Mouse (Mus musculus) left cerebral cortex, adult 2 months (tissue): ENCODE results near the gene 2810459M11Rik. TPM values are rescaled to one million over a fixed set of nuclear protein-coding genes. Genes with fewer than 3 reads are reported as not detected.
A peak's percentile ranks its signal among the peaks of the same experiment; 100 is the strongest.

Experiments used
- DNase-seq, 2 experiments: peaks; one replicate each; pipeline ENCODE4 v3.0.0; 2021 to 2022; ENCODE audit warnings: low spot score in 2 of 2, mixed read lengths in 1 of 2; ENCODE audit errors: extremely low spot score in 1 of 2
- H3K27ac ChIP-seq: fragments of 200-600 bp; 2 replicates; pipeline ENCODE4 v1.8.1; 2022
- H3K4me3 ChIP-seq: fragments of 200-600 bp; 2 replicates; pipeline ENCODE4 v1.8.1; 2022
- CTCF ChIP-seq: fragments of 200-600 bp; IDR thresholded peaks from 2 replicates; pipeline ENCODE4 v1.8.1; 2022; ENCODE audit warnings: antibody characterized with exemption, mild to moderate bottlenecking, moderate library complexity
- intact Hi-C: fragments of 180-260 bp; cut with DNase I; formaldehyde crosslinking; loops from one replicate; pipeline ENCODE4 v1.15.1; 2025
- total RNA-seq, 2 experiments: library from RNA; stranded (reverse); gene quantifications; 2 replicates each; pipeline ENCODE4 v1.2.3; 2021

Gene 2810459M11Rik
- total RNA-seq, 2 experiments from 2014 or later, result 7.1 to 7.6 TPM

DNA sequence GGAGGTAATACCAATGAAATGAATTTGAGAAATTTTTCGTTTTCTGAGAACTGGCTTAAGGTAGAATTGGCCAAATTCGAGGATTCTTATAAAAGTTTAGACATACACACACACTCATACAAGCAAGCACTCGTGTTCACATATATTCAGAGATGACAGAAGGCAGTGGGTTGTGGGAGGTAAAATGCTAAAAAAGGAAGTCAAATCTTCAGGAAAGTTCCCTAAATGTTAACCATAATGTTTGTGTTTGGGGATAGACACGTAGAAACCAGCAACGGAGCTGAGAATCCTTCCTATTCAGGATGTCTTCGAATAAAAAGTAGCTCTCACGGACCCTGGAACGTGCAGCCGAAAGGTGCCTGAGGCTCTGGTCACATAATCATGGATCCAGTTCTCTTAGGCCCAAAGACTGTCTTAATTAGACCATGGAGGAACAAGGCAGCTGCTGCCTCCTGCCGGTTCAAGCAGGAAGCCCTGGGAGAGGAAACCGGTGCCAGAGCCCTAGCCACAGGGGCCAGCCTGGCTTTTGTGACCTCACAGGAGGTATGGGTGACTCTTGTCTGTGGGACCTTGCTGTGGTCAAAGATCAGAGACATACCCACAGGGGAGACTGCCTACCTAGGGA, 24.2 kb upstream of the 2810459M11Rik start:
- peak; percentile 22 to 55 for DNase-seq
- intact Hi-C loops, result loop anchor here (1.0 to 2.0 kb wide), 2 partner anchors 23 to 151 kb away; partner anchors contain the start of gene 2810459M11Rik
- Histone ChIP-seq H3K4me3 (no peak overlapping the region), H3K27ac (peak overlapping the region; percentile 74; the same call in 1 of the 2 replicates)
- peak; percentile 52 for TF ChIP-seq CTCF

DNA sequence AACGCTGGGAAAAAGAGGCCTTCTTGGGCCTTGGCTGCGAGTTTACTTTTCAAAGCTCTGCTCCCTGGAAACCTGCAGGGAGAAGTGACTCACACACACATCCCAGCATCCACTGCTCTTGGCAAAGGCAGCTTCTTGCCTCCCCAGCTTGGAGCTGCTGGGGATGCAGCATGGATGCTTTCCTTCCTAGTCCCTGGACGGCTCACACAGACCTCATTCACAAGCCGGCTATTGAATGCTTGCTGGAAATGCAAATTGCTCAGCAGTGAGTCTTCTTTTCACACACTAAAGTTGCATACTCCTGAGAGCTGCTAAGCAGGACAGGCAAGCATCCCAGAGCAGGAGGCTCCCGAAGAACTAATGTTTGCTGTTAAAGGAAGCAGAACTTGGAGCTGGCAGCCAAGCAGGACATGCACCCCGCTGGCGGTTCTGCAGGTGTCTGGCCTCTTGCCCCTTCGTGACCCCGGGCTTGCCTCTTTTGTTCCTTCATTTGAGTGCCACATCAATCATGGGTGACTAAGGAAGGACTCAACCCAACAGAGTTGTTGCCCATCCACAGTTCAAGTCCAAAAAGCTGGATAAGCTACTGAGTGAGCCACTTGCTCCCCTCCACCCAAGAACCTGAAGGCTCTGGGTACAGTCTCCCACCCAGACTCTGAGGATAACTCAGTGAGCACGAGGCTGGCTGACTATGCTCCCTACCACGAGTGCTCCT, 13.2 kb upstream of the 2810459M11Rik start:
- TF ChIP-seq CTCF, result no peak
- Histone ChIP-seq H3K4me3 (no peak overlapping the region), H3K27ac (peak overlapping the region; percentile 62)
- intact Hi-C loops, result no loop called here
- DNase-seq, result peak; percentile 52 to 68

DNA sequence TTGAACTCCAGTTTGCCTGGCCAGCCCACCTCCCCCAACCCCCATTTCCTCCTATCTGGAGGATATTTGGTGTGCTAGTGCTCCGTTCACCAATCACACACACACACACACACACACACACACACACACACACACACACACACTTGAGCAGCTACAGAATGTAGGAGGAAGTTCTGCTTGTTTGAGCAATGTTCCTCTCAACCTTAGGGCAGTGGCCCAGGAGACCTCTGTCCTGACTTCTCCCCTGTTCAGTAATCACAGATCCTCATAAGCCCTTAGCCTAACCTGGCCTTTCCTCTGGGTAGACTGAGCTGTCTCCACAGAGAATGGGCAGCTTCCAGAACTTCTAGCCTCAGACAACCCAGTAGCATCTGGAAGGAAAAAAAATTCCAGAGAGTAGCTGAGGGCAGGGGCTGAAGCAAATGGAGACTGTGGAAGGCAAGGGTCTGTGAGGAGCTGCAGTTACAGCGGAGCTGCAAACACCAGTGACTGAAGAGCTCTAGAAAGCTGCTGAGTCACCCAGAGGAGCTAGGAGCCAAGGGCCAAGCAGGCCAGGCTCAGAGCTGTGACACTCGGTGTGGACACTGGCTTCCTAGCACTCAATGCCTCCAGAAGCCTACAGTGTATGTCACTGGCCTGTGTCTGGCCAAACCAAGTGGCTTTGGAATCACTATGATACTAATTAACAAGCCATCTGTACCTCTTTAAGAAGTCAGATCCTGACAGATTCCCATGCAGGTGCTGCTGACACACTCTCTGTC, 7.3 kb upstream of the 2810459M11Rik start:
- H3K27ac ChIP-seq, result 0 out of 2 replicates have a peak overlapping the region, but pooled peaks have one; percentile 2
- intact Hi-C loops, result no loop called here

DNA sequence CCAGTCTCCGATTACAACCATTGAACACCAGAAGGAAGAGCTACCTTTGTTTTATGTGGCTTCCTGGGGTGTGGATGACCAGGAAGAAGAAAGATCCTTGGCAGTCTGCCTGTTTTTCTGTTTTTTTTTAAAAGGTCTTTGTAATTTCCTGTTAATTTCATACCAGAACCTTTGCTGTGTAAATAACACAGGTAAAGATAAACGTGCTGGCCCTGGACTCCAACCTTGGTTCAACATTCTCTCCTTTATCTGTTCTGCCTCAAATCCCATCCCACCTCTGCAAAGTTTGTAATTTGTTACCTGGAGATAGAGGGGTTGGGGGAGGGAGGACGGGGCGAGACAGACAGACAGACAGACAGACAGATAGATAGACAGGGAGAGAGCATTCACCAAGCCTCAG, 5.5 kb upstream of the 2810459M11Rik start:
- DNase-seq, result no peak
- Histone ChIP-seq H3K27ac (no peak overlapping the region), H3K4me3 (no peak overlapping the region)
- intact Hi-C loops, result no loop called here
- no peak for TF ChIP-seq CTCF

More for the DNA sequence above, 7.3 kb upstream of the 2810459M11Rik start:
- no peak for TF ChIP-seq CTCF
- no peak overlapping the region for H3K4me3 ChIP-seq
- DNase-seq, result no peak

DNA sequence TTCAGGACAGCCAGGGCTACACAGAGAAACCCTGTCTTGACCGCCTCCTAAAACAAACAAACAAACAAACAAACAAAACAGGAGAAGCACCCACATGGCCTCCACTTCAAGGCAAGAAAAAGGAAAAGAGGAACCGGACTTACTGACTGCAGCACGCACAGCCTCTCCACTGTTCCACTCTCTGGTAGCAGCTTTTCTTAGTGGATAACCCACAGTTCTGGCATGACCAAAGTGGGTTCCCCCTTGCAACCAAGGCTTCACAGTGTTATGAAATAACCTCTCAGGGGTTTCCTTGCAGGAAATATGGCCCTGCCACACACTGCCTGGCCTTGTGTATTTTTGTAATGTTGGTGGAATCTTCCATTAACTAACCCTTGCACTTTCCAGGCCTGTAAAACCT, 4.8 kb upstream of the 2810459M11Rik start:
- Histone ChIP-seq H3K27ac (no peak overlapping the region), H3K4me3 (no peak overlapping the region)
- DNase-seq, result no peak
- no peak for TF ChIP-seq CTCF
- intact Hi-C loops, result no loop called here

DNA sequence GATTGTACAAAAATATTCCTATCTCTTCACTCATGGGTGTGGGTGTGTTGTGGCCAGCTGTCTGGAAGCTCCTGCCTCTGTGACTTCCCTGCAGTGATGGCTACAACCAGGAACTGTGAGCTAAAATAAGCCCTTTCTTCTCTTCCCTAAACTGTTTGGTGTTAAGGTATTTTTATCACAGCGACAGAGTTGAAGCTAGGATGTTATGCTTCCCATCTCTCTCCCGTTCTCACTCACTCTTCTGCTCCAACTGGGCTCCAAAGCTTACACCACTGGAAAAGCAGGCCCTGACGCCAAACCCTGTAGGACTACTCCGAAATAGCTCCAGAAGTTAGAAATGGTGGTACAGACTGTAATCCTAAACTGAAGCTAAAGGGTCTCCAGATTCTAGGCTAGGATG, 607 bp upstream of the 2810459M11Rik start:
- no peak overlapping the region; the same call in 1 of the 2 replicates for H3K4me3 ChIP-seq
- DNase-seq, result no peak
- no peak overlapping the region for H3K27ac ChIP-seq
- no peak for TF ChIP-seq CTCF
- intact Hi-C loops, result loop anchor here (2.0 kb wide), 1 partner anchor 24 kb away; no protein-coding TSS in a partner anchor

DNA sequence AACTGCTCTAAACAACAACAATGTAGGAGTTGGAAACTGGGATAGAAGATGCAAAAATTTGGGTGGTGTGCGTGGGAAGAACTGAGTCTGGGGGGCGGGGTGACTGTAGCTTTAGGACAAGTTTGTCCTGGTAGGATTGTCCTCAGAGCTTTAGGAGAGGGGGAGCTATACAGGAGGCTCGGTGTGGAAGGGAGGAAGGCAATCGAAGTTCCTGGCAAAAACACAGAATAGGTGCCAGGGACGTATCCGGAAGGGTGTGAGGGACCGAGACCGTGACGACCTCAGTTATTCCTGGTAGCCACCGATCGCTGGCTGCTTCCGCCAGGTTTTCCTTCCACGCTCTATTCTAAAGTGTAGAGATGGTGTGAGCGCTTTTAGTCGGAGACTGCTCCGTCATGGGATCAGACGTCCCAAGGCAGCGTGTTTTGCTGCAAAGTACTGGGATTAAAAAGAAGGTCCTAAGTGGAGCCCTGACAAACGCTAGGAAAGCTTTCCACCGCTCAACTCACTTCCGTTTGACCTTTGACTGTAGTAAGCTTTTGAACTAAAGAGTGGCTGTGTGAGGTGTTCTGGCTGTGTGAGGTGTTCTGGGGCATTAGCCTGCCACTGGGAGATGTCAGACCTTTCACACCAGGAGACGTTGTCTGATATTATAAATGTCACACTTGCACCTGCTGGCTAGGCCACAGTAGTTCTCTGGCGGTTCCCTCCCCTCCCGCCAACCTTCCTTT, 1.3 kb downstream of the 2810459M11Rik start:
- no peak for TF ChIP-seq CTCF
- peak overlapping the region; percentile 63 for H3K4me3 ChIP-seq
- no peak for DNase-seq
- intact Hi-C loops, result no loop called here
- no peak overlapping the region for H3K27ac ChIP-seq

DNA sequence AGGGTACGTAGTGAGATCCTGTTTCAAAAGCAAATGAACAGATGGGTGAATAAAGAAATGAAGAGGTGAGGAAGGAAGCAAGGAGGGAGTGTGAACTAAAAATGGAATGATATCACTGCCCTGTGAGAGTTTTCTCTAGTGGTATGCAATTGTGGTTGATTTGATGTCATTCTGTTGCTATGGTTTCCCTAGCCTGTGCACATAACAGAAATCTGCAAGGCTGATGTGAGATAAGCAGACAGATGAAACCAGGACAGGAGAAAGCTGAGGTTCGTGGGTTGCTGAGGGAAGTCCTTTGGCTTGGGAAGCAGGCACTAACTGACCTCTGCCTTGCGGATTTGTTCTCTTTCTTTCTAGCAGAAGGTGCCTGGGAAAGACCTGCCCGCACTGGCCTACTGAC, 2.6 kb downstream of the 2810459M11Rik start:
- TF ChIP-seq CTCF, result no peak
- H3K27ac ChIP-seq, result no peak overlapping the region
- intact Hi-C loops, result no loop called here
- no peak for DNase-seq
- H3K4me3 ChIP-seq, result no peak overlapping the region

DNA sequence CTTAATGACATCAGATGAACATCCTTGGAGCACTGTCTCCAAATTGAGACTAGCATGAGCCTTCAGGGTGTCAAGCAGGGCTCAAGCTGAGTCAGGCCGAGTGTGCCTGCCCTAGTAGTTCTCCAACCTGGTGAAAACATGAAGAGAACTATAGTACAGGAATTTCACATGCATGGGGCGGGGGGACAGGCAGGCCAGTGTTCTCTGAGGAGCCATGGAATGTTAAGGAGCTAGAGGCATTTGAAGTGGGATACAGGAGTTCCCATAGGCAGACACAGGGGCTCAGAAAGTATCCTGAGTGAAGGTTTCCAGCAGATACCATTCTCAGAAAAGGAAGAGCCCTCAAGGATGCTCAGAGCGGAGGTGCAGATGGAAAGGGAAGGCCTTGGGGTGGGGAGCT, 3.1 kb downstream of the 2810459M11Rik start:
- TF ChIP-seq CTCF, result no peak
- no peak overlapping the region for H3K4me3 ChIP-seq
- H3K27ac ChIP-seq, result no peak overlapping the region
- DNase-seq, result no peak
- intact Hi-C loops, result no loop called here

DNA sequence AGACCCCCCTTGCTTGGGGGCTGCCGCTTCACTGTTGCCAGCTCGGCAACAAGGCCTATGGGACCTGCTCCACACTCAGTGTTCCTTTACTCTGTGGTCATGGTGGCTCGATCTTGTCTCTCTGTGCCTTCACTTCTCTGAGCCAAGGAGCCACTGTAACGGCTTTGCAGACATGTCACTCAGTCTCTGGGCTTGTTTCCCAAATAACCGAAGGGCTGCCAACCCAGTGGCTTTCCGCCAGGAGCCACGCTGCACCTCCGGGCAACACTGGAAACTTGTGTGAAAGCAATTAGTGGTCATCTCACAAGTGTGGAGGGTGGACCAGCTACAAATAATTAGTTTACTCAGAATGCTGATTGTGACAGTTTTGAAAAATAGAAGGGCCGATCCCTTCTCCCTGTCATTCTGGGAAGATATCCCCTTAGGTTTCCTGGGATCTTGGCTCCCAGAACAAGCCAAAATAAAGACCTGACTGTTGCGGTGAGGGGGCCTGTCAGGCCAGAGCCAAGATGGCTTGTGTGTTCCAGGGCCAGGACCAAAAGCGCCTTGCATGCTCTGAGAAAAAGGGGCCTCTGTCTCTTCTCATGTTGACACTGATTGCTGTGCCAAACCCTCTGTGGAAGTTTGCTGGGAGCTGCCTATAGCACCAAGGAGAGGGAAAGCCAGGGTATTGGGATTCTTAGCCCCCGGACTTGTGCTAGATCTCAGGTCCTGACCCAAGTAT, 7.7 kb downstream of the 2810459M11Rik start:
- no peak for TF ChIP-seq CTCF
- intact Hi-C loops, result no loop called here
- peak overlapping the region; percentile 2; the same call in 1 of the 2 replicates for H3K27ac ChIP-seq
- DNase-seq, result peak; percentile 50 to 72
- H3K4me3 ChIP-seq, result no peak overlapping the region

DNA sequence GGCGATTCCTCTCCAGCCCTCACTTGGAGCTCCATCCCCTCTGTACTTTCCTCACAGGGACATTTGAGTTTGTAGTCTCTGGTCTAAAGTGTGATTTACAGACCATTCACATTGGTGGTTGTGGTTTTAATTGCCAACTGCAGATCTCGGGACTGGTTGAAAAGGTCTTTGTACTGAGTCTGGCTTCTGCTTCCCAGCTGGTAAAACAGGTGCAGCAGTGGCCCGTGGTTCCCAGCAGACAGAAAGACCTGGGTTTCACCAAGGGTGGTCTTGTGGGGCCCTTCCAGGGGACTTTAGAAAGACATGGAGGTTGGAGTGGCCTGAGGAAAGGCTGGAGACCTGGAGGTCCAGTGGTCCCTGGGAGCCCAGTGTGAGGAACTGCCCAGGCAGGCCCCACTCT, 9.3 kb downstream of the 2810459M11Rik start:
- Histone ChIP-seq H3K27ac (no peak overlapping the region), H3K4me3 (no peak overlapping the region)
- intact Hi-C loops, result loop anchor here (5.0 kb wide), 2 partner anchors 118 to 203 kb away; no protein-coding TSS in a partner anchor
- DNase-seq, result no peak
- TF ChIP-seq CTCF, result no peak
